Mouse (Mus musculus): ENCODE measurements around the gene Snx29. TPM values are rescaled to one million over a fixed set of nuclear protein-coding genes. Genes with fewer than 3 reads are reported as not detected.
"Not testable (repeated sequence)": the region's sequence is repeated elsewhere in the genome, so short reads cannot be mapped to it uniquely, and the experiment has no call there.

The Snx29 gene
- total and polyA plus RNA-seq, 2 experiments: 2.0 to 10.3 TPM

- peak; percentile 56; the same call in 1 of the 2 replicates for TF ChIP-seq CTCF (IDR thresholded peaks at IDR 0.05; ENCODE audit: low read depth, low read length)
- DNase-seq (ENCODE audit: extremely low read depth, low read depth, low spot score); H3K4me3 ChIP-seq (ENCODE audit: insufficient read depth, low read depth, low read length); H3K79me2 ChIP-seq (ENCODE audit: control insufficient read depth, insufficient read depth, low read length); H3K27me3 ChIP-seq (ENCODE audit: control insufficient read depth, insufficient read depth, low read length); H3K4me1 ChIP-seq (ENCODE audit: control insufficient read depth, insufficient read depth, low read length); H3K27ac ChIP-seq (replicated peaks; ENCODE audit: insufficient read depth, low read depth, low read length); H3K9ac ChIP-seq (ENCODE audit: low read depth, low read length): not testable (repeated sequence)
- peaks cover 30% of the 10 kb centered on the region for H3K36me3 ChIP-seq (ENCODE audit: control insufficient read depth, insufficient read depth, low read length)
- 98% methylated on average over 2 of the region's 2 CpGs for WGBS
Measured at GRCm38 (mm10) chr16:11423611-11424297, 101.0 kb downstream of the Snx29 start.

- H3K4me3 ChIP-seq (ENCODE audit: insufficient read depth, low read depth, low read length): no peak overlapping the region
- peaks cover 26% of the 10 kb centered on the region for H3K36me3 ChIP-seq (ENCODE audit: control insufficient read depth, insufficient read depth, low read length)
- no peaks in the 10 kb centered on the region for H3K27me3 ChIP-seq (ENCODE audit: control insufficient read depth, insufficient read depth, low read length)
- no peak for TF ChIP-seq CTCF (IDR thresholded peaks at IDR 0.05; ENCODE audit: low read depth, low read length)
- TF ChIP-seq POLR2A (IDR thresholded peaks at IDR 0.05; ENCODE audit: extremely low read depth, insufficient read depth, low read length): no peak
- H3K79me2 ChIP-seq (ENCODE audit: control insufficient read depth, insufficient read depth, low read length): no peaks in the 10 kb centered on the region
- H3K27ac ChIP-seq (replicated peaks; ENCODE audit: insufficient read depth, low read depth, low read length): no peak overlapping the region
- WGBS: 88% methylated on average over 9 of the region's 9 CpGs
- DNase-seq (ENCODE audit: extremely low read depth, low read depth, low spot score): no peak
- no peak overlapping the region for H3K9ac ChIP-seq (ENCODE audit: low read depth, low read length)
- H3K4me1 ChIP-seq (ENCODE audit: control insufficient read depth, insufficient read depth, low read length): no peaks in the 10 kb centered on the region
Measured at GRCm38 (mm10) chr16:11424568-11425145, 101.9 kb downstream of the Snx29 start.

DNA sequence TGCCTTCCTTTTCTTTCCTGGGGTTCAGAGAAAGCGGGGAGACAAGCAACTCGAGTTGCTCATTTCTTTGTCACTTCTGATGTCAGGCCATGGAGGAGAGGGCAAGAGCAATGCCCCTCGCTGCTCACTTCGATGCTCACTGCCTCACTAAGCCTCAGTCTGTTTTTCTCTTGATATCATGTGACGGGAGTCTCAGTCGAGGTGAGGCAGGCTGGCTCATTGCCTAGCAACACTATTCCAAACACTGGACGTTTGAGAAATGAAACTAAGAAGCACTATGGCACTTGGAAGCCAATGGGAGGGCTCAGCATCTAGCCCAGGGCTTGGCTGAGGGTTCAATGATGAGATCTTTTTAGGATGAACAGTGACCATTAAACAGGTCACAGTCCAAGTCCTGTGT is 102.6 kb downstream of the Snx29 start:
- no peaks in the 10 kb centered on the region for H3K4me1 ChIP-seq (ENCODE audit: control insufficient read depth, insufficient read depth, low read length)
- H3K36me3 ChIP-seq (ENCODE audit: control insufficient read depth, insufficient read depth, low read length): peaks cover 26% of the 10 kb centered on the region
- H3K27me3 ChIP-seq (ENCODE audit: control insufficient read depth, insufficient read depth, low read length): no peaks in the 10 kb centered on the region
- DNase-seq (ENCODE audit: extremely low read depth, low read depth, low spot score): no peak
- TF ChIP-seq CTCF (IDR thresholded peaks at IDR 0.05; ENCODE audit: low read depth, low read length) (no peak), POLR2A (IDR thresholded peaks at IDR 0.05; ENCODE audit: extremely low read depth, insufficient read depth, low read length) (no peak)
- H3K9ac ChIP-seq (ENCODE audit: low read depth, low read length): no peak overlapping the region
- H3K4me3 ChIP-seq (ENCODE audit: insufficient read depth, low read depth, low read length): no peak overlapping the region
- WGBS: 63% methylated on average over 7 of the region's 7 CpGs
- H3K27ac ChIP-seq (replicated peaks; ENCODE audit: insufficient read depth, low read depth, low read length): no peak overlapping the region
- H3K79me2 ChIP-seq (ENCODE audit: control insufficient read depth, insufficient read depth, low read length): no peaks in the 10 kb centered on the region

DNA sequence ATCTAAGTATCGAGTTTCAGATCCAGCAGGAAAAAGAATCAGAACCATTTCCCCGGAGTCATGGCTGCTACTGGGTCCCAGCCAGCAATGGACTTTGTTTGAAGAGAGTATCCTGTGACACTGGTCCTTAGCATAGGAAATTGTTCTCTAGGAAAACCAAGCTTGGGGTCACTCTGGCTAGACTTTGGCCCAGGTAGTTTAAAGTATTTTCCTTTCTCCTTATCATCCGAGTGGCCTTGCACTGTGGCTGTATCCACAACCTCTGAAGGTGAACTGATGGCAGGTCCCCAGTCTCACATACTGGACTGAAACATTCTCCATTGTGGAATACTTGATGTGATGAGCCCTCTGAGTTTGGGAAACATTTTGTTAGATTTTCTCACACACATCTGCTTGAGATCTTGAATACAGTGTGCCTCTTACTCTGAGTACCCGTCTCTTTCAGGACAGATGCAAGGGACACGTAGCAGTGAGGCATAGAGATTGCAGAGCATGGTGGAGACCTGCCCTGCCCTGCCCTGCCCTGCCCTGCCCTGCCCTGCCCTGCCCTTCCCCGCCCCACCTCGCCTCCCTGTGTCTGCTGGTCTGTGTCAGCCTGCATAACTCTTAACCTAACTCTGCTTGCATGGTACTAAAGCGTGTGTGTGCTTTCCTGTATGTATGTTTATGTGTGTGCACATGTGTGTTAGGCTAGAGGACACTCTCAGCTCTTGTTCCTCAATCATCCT is 104.3 kb downstream of the Snx29 start:
- Histone ChIP-seq H3K36me3 (ENCODE audit: control insufficient read depth, insufficient read depth, low read length) (peaks cover 23% of the 10 kb centered on the region), H3K79me2 (ENCODE audit: control insufficient read depth, insufficient read depth, low read length) (no peaks in the 10 kb centered on the region), H3K27ac (replicated peaks; ENCODE audit: insufficient read depth, low read depth, low read length) (no peak overlapping the region), H3K4me1 (ENCODE audit: control insufficient read depth, insufficient read depth, low read length) (no peaks in the 10 kb centered on the region), H3K27me3 (ENCODE audit: control insufficient read depth, insufficient read depth, low read length) (no peaks in the 10 kb centered on the region), H3K9ac (ENCODE audit: low read depth, low read length) (no peak overlapping the region), H3K4me3 (ENCODE audit: insufficient read depth, low read depth, low read length) (no peak overlapping the region)
- no peak for DNase-seq (ENCODE audit: extremely low read depth, low read depth, low spot score)
- WGBS: 85% methylated on average over 8 of the region's 8 CpGs
- TF ChIP-seq CTCF (IDR thresholded peaks at IDR 0.05; ENCODE audit: low read depth, low read length) (no peak), POLR2A (IDR thresholded peaks at IDR 0.05; ENCODE audit: extremely low read depth, insufficient read depth, low read length) (no peak)

GRCm38 (mm10) chr16:11429784-11430183 is 107.1 kb downstream of the Snx29 start:
- Histone ChIP-seq H3K27ac (replicated peaks; ENCODE audit: insufficient read depth, low read depth, low read length) (no peak overlapping the region), H3K36me3 (ENCODE audit: control insufficient read depth, insufficient read depth, low read length) (peaks cover 12% of the 10 kb centered on the region; the same call in 1 of the 2 replicates), H3K9ac (ENCODE audit: low read depth, low read length) (no peak overlapping the region), H3K4me1 (ENCODE audit: control insufficient read depth, insufficient read depth, low read length) (no peaks in the 10 kb centered on the region), H3K4me3 (ENCODE audit: insufficient read depth, low read depth, low read length) (no peak overlapping the region), H3K79me2 (ENCODE audit: control insufficient read depth, insufficient read depth, low read length) (no peaks in the 10 kb centered on the region), H3K27me3 (ENCODE audit: control insufficient read depth, insufficient read depth, low read length) (no peaks in the 10 kb centered on the region)
- DNase-seq (ENCODE audit: extremely low read depth, low read depth, low spot score): no peak
- TF ChIP-seq CTCF (IDR thresholded peaks at IDR 0.05; ENCODE audit: low read depth, low read length) (no peak), POLR2A (IDR thresholded peaks at IDR 0.05; ENCODE audit: extremely low read depth, insufficient read depth, low read length) (no peak)
- 96% methylated on average over 3 of the region's 3 CpGs for WGBS
